Mouse (Mus musculus) C2C12 (cell line): ENCODE measurements at regions not wholly inside any gene's neighbourhood (a gene's known extent, or its start where the extent isn't known, plus 50 kb on each side); places are given as distances from the start of the nearest gene placed in this dataset.

Experiments
- CEBPB ChIP-seq: IDR thresholded peaks from one replicate; pipeline ENCODE4 v1.6.1; 2011; ENCODE audit warnings: low read depth, mild to moderate bottlenecking, control low read depth, moderate library complexity
- CTCF ChIP-seq: IDR thresholded peaks from one replicate; pipeline ENCODE4 v1.5.1; 2011; ENCODE audit not compliant: control insufficient read depth, insufficient read depth, insufficient read length
- MAX ChIP-seq: IDR thresholded peaks from one replicate; pipeline ENCODE4 v1.6.1; 2011; ENCODE audit warnings: mild to moderate bottlenecking, control low read depth
- MYOD1 ChIP-seq: IDR thresholded peaks from one replicate; pipeline ENCODE4 v1.6.1; 2011; ENCODE audit warnings: low read depth; ENCODE audit not compliant: control insufficient read depth, insufficient read length
- MYOG ChIP-seq: IDR thresholded peaks from one replicate; pipeline ENCODE4 v1.6.1; 2011; ENCODE audit not compliant: control insufficient read depth, insufficient read length; ENCODE audit errors: extremely low read depth
- USF1 ChIP-seq: IDR thresholded peaks from one replicate; pipeline ENCODE4 v1.6.1; 2011; ENCODE audit warnings: low read depth, mild to moderate bottlenecking, control low read depth, moderate library complexity

DNA sequence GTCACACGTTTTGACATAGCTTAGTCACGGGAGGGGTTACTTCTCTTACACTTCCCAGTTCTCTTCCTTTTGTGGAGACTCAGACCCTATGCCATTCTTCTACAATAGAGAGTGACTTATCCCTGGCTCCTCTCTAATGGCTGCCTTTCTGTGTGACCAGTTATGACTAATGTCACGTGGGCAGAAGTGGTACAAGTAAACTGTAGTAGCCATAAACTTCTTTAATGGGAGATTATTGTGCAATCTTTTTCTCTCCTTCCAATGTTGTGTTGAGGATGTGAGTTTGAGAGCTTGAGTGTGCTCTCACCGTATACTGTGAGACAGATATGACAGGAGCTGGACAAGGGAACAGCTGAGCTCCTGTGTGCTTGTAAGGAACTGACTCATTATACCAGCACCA, 161.9 kb upstream of the Tas2r119 start:
- TF ChIP-seq CTCF (no peak), CEBPB (peak; percentile 70), MYOG (no peak), USF1 (peak; percentile 73), MAX (no peak), MYOD1 (no peak)
